Mouse (Mus musculus): ENCODE data around the gene Dph2.
A peak's percentile ranks its signal among the peaks of the same experiment; 100 is the strongest.

Dph2 gene

DNA sequence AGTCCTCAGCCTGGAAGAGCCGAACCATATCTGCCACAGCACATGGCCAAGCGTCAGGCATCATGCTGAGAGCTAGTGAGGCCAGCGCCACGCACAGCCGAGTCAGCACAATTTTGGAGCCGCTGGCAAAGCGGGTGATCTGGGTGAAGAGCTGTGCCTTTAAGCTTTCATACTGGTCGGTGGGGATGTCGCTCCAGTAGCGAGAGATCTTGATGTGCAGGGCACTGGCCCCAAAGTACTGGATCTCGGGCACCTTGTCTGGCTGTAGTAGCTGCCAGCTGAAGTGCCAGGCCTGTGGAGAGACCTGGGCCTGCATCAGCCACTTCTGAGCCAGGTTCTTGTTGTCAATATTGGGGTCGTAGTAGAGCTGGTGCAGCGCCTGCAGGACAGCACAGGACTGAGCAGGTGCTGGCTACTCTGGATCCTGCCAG, 20.3 kb upstream of the Dph2 start:
- no peak for DNase-seq (ENCODE audit: low spot score)

DNA sequence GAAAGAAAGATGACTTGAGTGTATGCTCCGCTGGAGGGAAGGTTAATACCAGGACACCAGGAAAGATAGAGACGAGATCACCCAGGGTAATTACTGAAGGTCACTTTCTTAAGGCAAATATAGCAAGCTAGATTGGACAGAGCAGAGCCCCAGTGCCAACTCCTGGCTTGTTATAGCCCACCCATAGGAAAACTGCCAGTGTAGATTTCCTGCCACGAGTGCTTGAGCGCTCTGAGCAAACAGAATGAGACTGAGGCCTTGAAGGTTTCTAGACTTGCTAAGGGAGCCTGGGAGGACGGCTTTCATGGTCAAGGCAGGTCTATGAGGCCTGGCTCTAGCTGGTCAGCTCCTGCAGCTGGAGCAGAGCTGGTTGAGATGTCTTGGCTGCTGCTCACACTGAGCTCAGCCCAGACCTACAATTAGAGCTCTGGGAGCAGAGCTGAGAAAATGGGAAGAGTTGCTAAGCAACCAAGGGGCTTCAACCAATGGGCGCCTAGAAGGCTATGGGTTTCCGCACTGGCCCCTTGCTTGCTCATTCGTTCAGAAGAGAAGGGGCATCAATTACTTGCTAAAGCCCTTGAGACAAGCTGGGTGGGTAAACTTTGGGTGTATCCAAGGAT, 17.1 kb upstream of the Dph2 start:
- no peak for DNase-seq (ENCODE audit: low spot score)

DNA sequence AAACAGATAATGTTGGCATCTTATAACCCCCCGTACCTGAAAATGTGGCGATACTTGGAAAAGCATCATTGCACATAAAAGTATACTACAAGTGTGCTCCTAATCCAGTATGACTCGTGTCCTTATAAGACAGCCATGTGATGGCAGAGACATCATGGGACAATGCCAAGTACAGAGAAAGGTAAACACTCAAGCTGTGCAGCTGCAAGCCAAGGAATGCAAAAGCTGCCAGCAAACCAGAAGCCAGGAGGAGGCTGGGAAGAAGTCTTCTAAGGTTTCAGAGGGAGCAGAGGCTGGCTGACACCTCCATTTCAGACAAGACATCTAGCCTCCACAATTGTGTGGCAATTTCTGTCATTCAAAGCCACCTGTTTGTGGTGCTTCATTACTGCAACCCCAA, 14.4 kb upstream of the Dph2 start:
- no peak for DNase-seq (ENCODE audit: low spot score)

DNA sequence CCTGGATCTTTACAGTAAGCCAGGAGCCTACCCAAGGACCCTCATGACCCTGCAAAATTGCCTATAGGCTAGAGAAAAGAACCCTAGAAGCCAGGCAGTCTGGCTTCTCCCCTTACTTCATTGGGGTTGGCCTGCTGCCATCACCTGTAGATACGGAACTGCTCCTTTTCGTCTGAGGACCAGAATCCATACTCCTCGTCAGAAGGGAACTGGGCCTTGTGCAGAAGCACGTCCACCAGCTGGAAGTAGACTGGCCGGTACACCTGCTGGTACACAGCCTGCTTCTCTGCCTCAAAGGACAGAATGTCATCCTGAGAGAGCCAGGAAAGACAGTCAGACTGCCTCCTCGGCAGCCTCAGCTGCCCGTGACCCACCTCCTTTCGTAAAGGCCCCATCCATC, 12.9 kb upstream of the Dph2 start:
- DNase-seq (ENCODE audit: low spot score), result no peak

DNA sequence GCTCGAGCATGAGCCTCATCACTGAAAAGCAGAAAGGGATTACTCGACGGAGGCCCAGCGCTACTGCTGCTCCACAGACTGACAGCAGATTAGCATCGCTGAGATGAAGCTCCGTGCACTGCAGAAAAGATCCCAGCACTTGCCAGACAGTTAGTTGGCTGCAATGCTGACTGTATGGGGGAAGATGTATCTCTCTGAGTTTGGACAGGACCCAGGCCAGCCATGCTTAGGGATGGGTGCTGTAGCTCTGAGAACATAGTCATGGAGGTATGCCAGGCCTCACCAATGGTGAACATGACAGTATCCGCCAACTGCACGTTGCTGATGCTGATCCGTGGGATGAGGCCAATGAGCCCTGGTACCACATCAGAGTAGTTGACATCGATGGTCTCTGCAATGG, 12.3 kb upstream of the Dph2 start:
- DNase-seq (ENCODE audit: low spot score), result peak; percentile 59

DNA sequence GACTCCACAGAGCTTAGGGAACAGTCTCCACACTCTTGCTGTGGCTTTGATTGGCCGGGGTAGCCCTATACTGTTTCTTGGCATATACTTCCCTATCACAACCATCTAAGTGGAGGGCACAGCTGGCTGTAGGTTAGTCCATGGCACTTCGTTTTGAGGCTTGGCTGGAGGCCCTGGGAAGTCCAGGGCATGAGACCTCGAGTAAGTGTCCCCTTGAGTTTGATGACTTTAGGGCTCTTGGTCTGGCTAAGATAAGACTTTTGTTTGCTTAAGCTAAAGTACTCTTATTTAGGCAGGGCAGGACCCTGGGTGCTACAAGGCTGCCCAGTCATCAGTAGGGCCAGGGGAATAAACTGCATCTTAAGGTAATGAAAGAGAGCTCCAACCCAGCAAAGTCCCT, 6.3 kb upstream of the Dph2 start:
- no peak for DNase-seq (ENCODE audit: low spot score)

DNA sequence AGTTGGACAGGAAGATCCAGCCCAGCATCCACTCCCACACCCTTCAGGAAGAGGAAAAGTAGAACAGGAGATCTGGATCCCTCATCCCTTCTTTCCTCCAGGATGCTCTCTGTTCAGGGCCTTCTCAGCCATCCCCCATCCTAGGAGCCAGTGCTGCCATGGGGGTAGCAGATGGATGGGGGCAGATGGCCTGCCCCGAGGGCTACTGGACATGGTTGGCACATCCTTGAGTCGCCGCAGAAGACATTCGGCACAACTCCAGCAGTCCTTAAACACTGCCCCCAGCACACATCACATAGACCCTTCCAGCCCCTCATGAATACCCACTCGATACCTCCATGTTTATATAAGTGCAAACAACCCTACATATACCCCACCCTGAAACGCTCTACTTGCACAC, 4.2 kb upstream of the Dph2 start:
- DNase-seq (ENCODE audit: low spot score), result no peak

DNA sequence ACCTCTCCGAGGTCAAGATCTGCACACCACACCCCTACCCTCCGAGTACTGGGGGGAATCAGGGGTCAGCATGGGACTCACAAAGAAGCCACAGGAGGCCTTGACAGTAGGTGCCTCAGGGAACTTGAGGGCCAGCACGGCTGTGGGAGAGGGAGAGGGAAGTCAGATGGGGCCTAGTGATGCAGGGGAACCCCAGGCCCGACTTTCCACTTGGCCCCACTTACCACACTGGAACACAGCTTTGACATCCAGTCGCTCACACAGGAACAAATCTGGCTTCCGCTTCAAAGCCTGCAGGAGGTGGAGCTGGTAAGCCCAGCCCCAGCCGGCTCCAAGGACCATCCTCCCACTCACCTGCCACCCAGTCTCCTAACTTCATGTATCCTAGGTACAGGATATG, 3.5 kb upstream of the Dph2 start:
- no peak for DNase-seq (ENCODE audit: low spot score)

DNA sequence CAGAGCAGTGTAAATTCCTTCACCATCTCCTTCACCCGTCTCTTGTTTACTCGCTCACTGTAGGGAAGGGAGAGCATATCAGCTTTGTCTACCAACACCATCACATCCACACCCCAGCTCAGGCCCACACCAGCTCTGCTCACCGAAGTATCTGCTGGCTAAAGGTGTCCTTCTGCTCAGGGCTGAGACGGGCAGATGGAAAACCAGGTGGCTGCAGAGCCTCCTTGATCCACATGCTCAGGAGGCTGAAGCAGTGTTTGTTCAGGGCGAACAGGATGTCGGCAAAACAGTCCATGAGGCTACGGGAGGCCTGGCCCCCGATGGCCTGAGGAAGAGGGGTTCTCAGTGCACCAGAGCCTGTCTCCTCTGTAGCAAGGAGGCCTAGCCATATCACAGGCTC, 2.8 kb upstream of the Dph2 start:
- no peak for DNase-seq (ENCODE audit: low spot score)

DNA sequence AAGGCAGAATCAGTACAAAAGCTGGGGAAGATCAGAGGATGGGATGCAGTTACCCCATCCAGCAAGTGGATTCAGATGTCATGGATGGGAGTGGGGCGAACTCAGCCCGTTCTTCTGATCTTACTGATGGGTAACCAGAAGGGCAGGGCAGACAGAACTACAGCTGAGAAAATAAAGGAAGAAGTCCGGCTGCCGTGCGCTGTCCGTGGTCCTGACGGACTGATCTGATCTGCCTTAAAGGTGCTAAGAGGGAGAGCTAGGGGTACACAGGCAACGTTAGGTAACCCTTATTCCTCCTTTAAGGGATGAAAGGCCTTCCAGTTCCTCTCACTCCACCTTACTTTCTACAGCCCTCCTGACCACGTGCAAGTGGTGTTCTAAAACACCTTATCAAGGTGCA, 1.5 kb upstream of the Dph2 start:
- DNase-seq (ENCODE audit: low spot score), result no peak

DNA sequence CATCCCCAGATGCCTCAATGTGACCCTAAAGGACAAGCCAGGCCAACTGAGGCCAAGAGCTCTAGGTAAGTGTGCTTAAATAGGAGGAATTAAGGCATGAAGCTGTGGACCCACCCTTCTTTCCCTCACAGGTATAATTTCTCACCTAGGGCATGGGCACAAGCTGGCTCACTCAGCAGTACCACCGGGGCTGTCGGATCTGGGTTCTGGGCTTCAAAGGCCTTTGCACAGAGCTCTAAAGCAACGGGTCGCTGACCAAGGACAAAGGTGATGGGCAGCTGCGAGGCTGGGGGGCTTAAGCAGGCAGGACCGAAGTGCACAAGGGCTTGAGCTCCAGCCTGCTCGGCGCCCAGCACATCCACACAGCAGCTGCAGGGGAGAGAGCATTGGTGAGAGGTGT, 1.1 kb downstream of the Dph2 start:
- no peak for DNase-seq (ENCODE audit: low spot score)

DNA sequence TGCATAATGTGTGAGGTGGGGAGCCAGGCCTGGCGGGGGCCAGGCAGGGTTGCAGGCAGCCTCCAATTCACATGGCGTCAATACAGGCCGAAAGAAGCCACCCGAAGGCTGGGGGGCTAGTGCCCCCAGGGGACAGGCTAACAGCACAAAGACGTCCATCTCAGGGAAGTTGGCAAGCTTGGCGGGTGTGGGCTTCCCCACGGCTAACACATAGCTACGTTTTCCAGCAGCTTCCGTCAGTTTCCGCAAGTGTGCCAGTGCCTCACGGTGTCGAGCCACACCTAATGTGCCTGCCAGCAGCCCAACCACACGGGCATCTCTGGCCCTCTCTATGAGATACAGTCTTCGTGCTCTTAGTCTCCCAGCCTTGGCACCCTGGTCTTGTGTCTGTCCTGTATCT, 1.8 kb downstream of the Dph2 start:
- DNase-seq (ENCODE audit: low spot score), result no peak

DNA sequence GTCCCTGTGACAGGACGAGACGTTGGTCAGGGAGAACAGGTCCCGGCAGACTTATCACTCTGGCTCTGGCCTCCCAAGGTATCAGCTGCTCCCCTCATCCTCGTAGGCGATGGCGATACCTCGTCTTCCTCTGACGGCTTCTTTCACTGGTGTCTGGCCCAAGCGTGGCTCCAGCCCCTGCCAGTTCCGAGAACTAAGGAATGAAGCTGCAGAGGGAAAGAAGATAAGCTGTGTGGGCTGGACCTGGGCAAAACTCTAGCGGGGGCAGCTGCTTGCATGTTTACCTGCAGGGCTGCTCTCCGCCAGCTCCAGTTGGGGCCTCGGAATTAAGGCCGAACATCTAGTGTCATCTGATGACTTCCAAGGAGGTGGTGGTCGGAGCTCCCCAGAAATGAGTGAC, 2.4 kb downstream of the Dph2 start:
- DNase-seq (ENCODE audit: low spot score), result no peak

DNA sequence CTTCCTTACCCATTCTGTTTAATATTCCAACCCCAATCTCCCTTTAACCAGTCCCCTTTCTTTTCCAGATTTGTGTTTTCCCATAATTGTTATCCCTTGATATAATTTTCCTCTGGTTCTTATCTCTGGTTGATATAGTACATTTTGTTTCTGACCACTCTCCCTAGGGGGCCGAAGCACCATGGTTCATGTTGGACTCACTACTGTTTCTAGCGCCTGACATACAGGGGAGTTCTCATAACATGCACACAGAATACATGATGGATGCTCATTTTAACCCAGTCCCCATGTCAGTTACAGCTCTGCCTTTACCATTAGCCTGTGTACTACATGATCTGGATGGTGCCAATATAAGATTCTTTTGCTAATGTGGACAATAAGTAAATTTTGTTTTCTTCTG, 3.9 kb downstream of the Dph2 start:
- no peak for DNase-seq (ENCODE audit: low spot score)

DNA sequence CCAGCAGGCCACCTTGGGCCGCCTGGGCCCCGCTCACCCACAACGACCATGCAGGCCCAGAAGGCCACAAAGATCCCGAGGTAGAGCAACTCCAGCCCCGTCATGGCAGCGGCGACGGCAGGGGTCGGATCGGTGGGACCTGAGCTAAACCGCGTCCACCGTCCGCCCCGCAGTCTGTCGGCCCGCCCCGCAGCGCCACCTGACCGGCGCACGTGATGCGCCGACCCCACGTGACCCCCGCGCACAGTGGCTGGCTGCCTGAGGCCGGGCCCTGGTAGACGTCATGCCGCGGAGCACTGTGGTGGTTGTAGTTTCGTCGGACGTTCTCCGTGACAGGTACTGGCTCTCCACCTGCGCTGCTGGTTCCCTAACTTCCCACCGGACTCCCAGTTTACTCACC, 4.7 kb downstream of the Dph2 start, which contains the start of gene Atp6v0b:
TSS of gene Atp6v0b (minus strand) at position 201 of the 400 bp plus-strand sequence.
- peak; percentile 96 for DNase-seq (ENCODE audit: low spot score)

DNA sequence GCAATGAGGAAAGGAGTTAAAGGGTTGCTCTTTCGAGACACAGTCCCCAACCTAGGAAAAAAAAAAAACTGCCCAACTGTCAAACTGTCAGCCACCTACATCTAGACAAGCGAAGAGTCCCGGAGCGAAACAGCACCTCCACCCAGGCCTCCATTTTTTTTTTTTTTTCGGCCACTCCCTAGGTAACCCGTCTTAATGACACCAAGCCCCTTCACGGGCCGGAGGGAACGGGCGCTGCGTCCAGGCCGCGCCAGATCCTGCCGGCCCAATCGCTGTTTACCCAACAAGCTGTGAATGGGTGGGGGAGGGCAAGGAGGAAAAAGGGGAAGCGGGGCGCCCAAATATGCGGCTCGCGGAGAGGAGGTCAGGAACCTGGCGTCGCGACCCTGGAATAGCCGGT, 5.2 kb downstream of the Dph2 start:
- peak; percentile 42 for DNase-seq (ENCODE audit: low spot score)

DNA sequence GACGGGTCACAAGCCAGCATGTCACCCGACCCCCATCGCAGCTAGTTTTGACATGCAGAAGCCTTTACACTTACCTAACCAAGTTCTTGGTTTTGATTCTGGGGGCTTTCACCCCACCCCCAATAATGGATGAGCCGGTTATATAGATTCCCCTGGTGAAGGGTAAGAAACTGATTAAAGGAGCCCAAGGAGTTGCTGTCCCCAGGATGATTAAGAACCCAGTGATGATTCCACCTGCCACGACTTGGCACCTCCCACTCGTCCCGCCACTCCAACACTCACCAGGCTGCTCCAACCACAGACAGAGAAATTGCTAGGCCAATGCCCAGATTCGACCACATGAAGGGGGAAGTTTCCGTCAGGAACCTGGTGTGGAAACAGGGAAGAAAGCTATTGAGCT, 5.8 kb downstream of the Dph2 start:
- no peak for DNase-seq (ENCODE audit: low spot score)

DNA sequence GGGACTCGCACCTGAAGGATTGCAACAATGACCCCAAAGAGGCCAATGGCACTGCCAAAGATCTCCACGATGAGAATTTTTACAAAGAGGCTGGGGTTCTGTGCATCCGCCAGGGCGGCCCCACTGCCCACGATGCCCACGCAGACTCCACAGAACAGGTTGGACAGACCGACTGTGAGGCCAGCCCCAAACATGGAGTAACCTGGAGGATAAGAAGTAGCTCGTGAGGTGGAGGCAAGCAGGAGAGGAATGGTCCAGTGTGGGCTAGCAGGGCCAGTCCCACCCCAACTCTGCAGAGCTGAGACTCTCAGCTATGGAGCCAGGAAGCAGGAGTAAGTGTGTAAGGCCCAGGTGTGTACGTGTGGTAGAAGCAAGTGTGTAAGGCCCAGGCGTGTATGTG, 6.7 kb downstream of the Dph2 start:
- no peak for DNase-seq (ENCODE audit: low spot score)

DNA sequence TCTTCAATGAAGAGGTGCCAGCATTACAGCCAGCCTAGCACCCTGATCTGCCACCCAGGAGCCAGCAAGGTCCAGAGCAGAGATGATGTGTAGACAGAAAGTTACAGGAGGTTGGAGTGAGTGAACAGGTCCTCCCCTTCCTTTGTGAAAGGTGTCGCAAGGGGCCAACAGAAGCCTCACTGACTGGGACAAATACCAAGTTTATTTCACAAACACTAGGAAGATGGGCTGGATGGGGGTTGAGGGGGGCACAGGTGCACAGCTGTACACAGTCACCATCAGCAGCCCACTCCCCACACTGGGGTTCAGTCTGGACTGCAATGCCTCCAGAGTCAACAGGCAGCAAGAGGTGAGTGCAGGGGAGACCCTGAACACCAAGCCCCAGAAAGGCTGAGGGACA, 7.7 kb downstream of the Dph2 start:
- DNase-seq (ENCODE audit: low spot score), result no peak

DNA sequence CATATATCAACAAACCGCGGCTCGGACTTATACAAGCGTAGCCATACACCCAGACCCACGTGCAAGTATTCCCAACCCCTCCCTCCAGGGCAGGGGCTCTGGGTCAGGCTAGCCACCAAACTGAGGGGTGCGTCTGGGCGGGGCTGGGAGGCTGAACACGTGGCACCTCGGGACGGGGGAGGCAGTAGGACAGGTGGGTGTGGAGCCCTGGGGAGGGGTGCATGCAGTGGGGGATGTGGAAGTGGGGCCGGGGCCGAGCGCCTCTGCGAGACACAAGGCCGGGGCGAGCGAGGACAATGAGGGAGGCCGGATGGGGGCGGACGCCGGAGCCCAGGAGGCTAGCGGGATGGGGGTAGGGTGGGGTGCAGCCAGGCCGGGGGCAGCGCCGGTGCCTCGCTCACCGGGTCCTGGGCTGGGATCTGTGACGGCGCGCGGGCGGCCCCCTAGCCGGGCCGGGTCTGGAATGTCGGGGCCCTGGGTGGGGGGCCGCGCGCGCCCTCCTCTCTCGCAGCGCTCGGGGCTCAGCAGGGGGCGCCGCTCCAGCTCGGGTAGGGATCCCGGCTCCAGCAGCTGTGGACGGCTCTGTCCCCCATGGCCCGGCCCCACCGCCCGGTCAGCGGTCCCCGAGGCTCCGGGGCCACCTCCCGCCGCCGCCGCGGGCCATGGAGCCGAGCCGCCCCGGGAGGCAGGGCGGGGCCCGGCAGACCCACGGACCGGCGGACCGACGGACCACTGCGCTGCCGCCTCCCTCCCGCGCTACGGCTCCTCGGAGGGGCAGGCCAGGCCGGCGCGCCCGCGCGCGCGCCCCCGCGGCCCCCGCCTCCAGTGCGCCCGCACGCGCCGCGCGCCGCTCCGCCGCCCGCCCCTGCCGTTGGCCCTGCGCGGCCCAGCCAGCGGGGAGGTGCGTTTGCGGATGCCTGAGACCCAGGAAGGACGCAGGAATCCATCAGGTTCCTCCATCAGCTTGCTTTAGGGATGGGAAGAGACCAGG, 8.8 kb downstream of the Dph2 start, which contains the start of gene B4galt2:
TSS of gene B4galt2 (minus strand) at position 787 of the 991 bp plus-strand sequence.
- DNase-seq (ENCODE audit: low spot score), result peak; percentile 63

DNA sequence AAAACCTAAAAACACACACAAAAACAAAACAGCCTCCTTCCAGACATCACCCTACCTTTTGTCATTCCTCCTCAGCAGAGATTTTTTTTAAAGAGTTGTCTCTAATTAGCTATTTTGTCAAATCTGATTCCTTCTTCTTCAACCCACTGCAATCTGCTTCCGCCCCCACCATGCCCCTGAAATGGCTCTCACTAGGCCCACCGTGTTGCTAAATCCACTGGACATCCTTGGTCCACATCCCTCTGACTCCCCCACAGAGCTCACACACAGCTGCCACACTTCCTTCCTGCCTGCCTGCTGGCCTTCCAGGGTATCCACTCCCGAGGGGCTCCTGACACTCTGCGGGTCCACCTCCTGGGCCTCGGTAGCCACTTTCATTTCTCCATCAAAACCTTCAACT, 13.1 kb downstream of the Dph2 start:
- DNase-seq (ENCODE audit: low spot score), result no peak

DNA sequence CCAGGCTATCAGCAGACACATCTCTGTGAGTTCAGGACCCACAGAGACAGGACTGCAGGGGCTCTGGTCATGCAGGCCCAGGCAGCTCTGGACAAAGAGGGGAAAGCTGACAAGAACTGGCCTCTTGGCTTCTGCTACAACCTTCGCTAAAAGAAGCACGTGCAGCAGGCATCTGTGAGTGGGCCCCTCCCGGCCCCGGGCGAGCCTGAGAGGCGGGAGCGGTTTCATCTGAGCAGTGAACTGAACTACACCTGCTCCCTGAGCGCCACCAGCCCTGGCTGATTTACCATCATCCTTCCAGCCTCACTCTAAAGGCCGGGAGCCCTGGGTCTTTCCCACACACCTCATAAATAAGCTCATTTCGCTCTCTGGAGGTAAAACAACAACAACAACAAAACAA, 13.5 kb downstream of the Dph2 start:
- DNase-seq (ENCODE audit: low spot score), result no peak

DNA sequence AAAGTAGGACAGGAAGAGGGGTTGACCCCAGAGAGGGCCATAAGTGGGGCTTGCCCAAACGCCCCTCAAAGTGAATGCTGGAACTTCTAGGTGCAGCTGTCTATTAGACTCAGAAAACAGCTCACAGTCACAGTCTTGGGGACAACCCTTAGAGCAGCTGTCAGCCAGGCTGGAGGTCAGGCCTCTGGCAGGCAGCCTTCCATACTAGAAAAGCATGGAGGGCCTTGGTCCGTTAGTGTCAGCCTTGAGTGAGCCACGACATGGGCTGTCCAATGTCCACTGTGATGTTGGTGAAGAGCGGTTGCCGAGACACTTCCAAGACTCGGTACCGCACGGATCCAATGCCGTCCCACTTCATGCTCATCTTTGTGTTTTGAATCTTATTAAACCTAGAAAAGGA, 18.2 kb downstream of the Dph2 start:
- no peak for DNase-seq (ENCODE audit: low spot score)

Measured in layer of hippocampus, adult 11-12 months (tissue).